In the genomic region with DNA sequence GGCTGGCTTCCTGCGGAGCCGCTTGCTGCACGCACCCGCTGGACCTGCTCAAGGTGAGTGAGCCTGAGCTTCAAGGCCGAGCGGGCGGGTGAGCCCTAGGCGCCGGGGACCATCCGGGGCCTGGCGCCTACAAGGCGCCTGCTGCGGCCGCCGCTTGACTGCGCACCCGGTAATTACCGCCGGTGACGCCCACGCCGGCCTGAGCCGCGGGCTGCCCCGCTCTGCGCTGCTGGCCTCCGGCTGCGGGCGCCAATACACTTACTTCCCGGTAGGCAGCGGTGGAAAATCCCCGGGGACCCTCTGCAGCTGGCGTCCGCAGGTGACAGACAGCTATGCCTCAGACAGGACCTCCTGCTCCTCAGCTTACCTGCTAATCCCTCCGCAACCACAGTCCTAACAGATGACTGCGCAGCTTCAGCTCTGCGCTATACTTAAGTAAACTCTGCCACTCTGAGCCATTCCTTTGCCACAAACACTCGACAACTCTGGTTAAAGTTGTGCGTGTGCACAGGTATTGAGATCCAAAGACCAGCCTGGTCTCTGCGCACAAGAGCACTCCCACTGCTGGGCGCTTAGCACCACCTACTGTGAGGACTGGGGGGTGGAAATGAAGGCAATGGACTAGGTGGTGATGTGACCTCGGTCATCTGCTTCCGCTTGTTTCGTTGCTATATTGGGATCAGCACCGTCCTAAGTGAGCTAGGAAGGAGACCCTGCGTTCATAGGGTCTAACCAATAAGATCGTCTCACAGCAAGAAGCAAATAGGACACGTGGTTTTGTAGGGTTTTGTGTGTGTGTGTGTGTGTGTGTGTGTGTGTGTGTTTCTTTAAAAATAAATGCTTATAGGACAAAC, we compare ENCODE assay signal across 8 mouse cellular contexts. TPM values are rescaled to one million over a fixed set of nuclear protein-coding genes. Genes with fewer than 3 reads are reported as not detected.
DNase-seq lines count a peak whose midpoint lies in the region; ATAC-seq and TF ChIP-seq lines count a peak whose summit lies in the region.

No protein-coding gene starts in this region.

- no peaks in the 10 kb centered on the region for H3K9me3 ChIP-seq in heart, embryonic 12.5 days (replicated peaks)
- no peaks in the 10 kb centered on the region for H3K9me3 ChIP-seq in kidney, embryonic 16.5 days (ENCODE audit: low read length)

- TF ChIP-seq POLR2A in cortical plate, adult 2 months (IDR thresholded peaks at IDR 0.05; ENCODE audit: extremely low read depth, insufficient read depth, low read length): no peak
- no peak for TF ChIP-seq POLR2A in spleen, adult 2 months (IDR thresholded peaks at IDR 0.05; ENCODE audit: low read depth, low read length)

- peak overlapping the region; percentile 98 for H3K4me2 ChIP-seq in heart, embryonic 12.5 days
- peak overlapping the region; percentile 82 for H3K4me2 ChIP-seq in kidney, embryonic 16.5 days (replicated peaks; ENCODE audit: low read depth, low read length)

- no peak overlapping the region for H3K27ac ChIP-seq in cortical plate, adult 2 months (ENCODE audit: insufficient read depth, low read length)
- peak overlapping the region; percentile 85 for H3K27ac ChIP-seq in heart, embryonic 12.5 days (ENCODE audit: poor library complexity, severe bottlenecking)
- H3K27ac ChIP-seq in kidney, embryonic 16.5 days (ENCODE audit: low read length): peak overlapping the region; percentile 93
- H3K27ac ChIP-seq in macrophage: peak overlapping the region; percentile 82
- H3K27ac ChIP-seq in spleen, adult 2 months (ENCODE audit: insufficient read depth, low read length): peak overlapping the region; percentile 10; the same call in 1 of the 2 replicates

- H3K27me3 ChIP-seq in heart, embryonic 12.5 days (replicated peaks): no peaks in the 10 kb centered on the region
- H3K27me3 ChIP-seq in kidney, embryonic 16.5 days (ENCODE audit: insufficient read depth, low read length): no peaks in the 10 kb centered on the region
- H3K27me3 ChIP-seq in spleen, adult 2 months (ENCODE audit: control insufficient read depth, insufficient read depth, low read length): no peaks in the 10 kb centered on the region

- H3K36me3 ChIP-seq in heart, embryonic 12.5 days: peaks cover 56% of the 10 kb centered on the region
- peaks cover 46% of the 10 kb centered on the region for H3K36me3 ChIP-seq in kidney, embryonic 16.5 days (ENCODE audit: insufficient read depth, low read length)
- H3K36me3 ChIP-seq in macrophage (ENCODE audit: inconsistent target): peaks cover 40% of the 10 kb centered on the region; the same call in 1 of the 2 replicates
- H3K36me3 ChIP-seq in spleen, adult 2 months (ENCODE audit: control insufficient read depth, insufficient read depth, low read length): peaks cover 13% of the 10 kb centered on the region; the same call in 1 of the 2 replicates

- peak; percentile 51 for DNase-seq in thymus, postnatal 0 days (ENCODE audit: low spot score)
- no peak for DNase-seq in thymus, adult 18-20 months
- DNase-seq in spleen, adult 2 months (ENCODE audit: low read depth in 1 of 2, low spot score in 2 of 2): peak in 1 of 2 experiments; percentile 36
- DNase-seq in layer of hippocampus, adult 9-11 months: no peak

- peak; percentile 51 for ATAC-seq in heart, embryonic 12.5 days (ENCODE audit: insufficient number of reproducible peaks, low FRiP score)
- peak; percentile 25; the same call in 1 of the 2 replicates for ATAC-seq in kidney, embryonic 16.5 days (ENCODE audit: low FRiP score, low TSS enrichment)

- TF ChIP-seq CTCF in cortical plate, adult 2 months (IDR thresholded peaks at IDR 0.05; ENCODE audit: extremely low read depth, insufficient read depth, low read length): no peak
- TF ChIP-seq CTCF in spleen, adult 2 months (IDR thresholded peaks at IDR 0.05; ENCODE audit: extremely low read depth, insufficient read depth, insufficient read length, insufficient replicate concordance): no peak

- peak overlapping the region; percentile 48 for H3K4me3 ChIP-seq in cortical plate, adult 2 months (ENCODE audit: insufficient read depth, low read length)
- H3K4me3 ChIP-seq in heart, embryonic 12.5 days: peak overlapping the region; percentile 92
- H3K4me3 ChIP-seq in kidney, embryonic 16.5 days (ENCODE audit: low read length): peak overlapping the region; percentile 90
- H3K4me3 ChIP-seq in macrophage (ENCODE audit: inconsistent target): peak overlapping the region; percentile 72
- H3K4me3 ChIP-seq in spleen, adult 2 months (ENCODE audit: extremely low read depth, insufficient read depth, insufficient read length): peak overlapping the region; percentile 73

- peaks cover 3% of the 10 kb centered on the region for H3K4me1 ChIP-seq in cortical plate, adult 2 months (ENCODE audit: control insufficient read depth, insufficient read depth, low read length)
- H3K4me1 ChIP-seq in heart, embryonic 12.5 days (replicated peaks): peaks cover 29% of the 10 kb centered on the region
- H3K4me1 ChIP-seq in kidney, embryonic 16.5 days (ENCODE audit: insufficient read depth, low read length): peaks cover 33% of the 10 kb centered on the region
- peaks cover 10% of the 10 kb centered on the region; the same call in 1 of the 2 replicates for H3K4me1 ChIP-seq in spleen, adult 2 months (ENCODE audit: control insufficient read depth, insufficient read depth, insufficient read length)

- H3K9ac ChIP-seq in heart, embryonic 12.5 days: peak overlapping the region; percentile 93
- H3K9ac ChIP-seq in kidney, embryonic 16.5 days (replicated peaks; ENCODE audit: low read length): peak overlapping the region; percentile 84

- H3K79me2 ChIP-seq in macrophage (ENCODE audit: inconsistent target): peaks cover 14% of the 10 kb centered on the region

- WGBS in heart, embryonic 12.5 days: under 1% methylated on average over 48 of the region's 48 CpGs
- WGBS in kidney, embryonic 16.5 days: under 1% methylated on average over 45 of the region's 48 CpGs
- WGBS in macrophage (ENCODE audit: missing documents): under 1% methylated on average over 44 of the region's 48 CpGs
- under 1% methylated on average over 48 of the region's 48 CpGs for WGBS in spleen, adult 2 months

RNA-seq across cellular contexts. Expression of a gene that starts 0.6 kb away (rescaled TPM):
- polyA plus RNA-seq in thymus, postnatal 0 days (2015; fragmentation: Nextera tagmentation; extraction: Ambion mirVana): 28.6 and 29.4 TPM in 2 replicates
- 29.0 and 30.0 TPM in 2 replicates for polyA plus RNA-seq in cortical plate, adult 2 months (2012; rRNA removed)
- 44.2 and 46.2 TPM in 2 replicates for polyA plus RNA-seq in heart, embryonic 12.5 days (2016; fragmentation: Nextera tagmentation; extraction: Ambion mirVana)
- polyA plus RNA-seq in kidney, embryonic 16.5 days (2015; fragmentation: Nextera tagmentation; extraction: Ambion mirVana): 120 and 123 TPM in 2 replicates
- 100 to 1,000 TPM in 12 of 26 experiments, 10 to 100 TPM in 14; 25.0 to 305 (median 89.7) TPM for total RNA-seq in macrophage (2018; cell fraction: chromatin; rRNA removed)
- 100 to 1,000 TPM in 12 of 26 experiments, 10 to 100 TPM in 14; 40.6 to 213 (median 80.2) TPM for total RNA-seq in macrophage (2018; cell fraction: cytosol; rRNA removed)
- total RNA-seq in macrophage (2018; cell fraction: nucleus; rRNA removed): 100 to 1,000 TPM in 7 of 26 experiments, 10 to 100 TPM in 19; 21.3 to 159 (median 69.5) TPM
- polyA plus RNA-seq in macrophage (2018): 29.6 to 61.7 TPM (median 44.6 TPM) in 3 replicates
- polyA plus RNA-seq in spleen, adult 2 months (2012; rRNA removed): 36.5 and 48.1 TPM in 2 replicates

RNA-seq across cellular contexts. Expression of a gene that starts 7.8 kb away (rescaled TPM):
- 133 and 148 TPM in 2 replicates for polyA plus RNA-seq in thymus, postnatal 0 days (2015; fragmentation: Nextera tagmentation; extraction: Ambion mirVana)
- 96.3 and 96.6 TPM in 2 replicates for polyA plus RNA-seq in cortical plate, adult 2 months (2012; rRNA removed)
- polyA plus RNA-seq in heart, embryonic 12.5 days (2016; fragmentation: Nextera tagmentation; extraction: Ambion mirVana): 208 and 219 TPM in 2 replicates
- polyA plus RNA-seq in kidney, embryonic 16.5 days (2015; fragmentation: Nextera tagmentation; extraction: Ambion mirVana): 176 and 177 TPM in 2 replicates
- 10 to 100 TPM in 13 of 26 experiments, 1 to 10 TPM in 13; 1.7 to 22.3 (median 10.5) TPM for total RNA-seq in macrophage (2018; cell fraction: chromatin; rRNA removed)
- total RNA-seq in macrophage (2018; cell fraction: cytosol; rRNA removed): 10 to 100 TPM; 28.7 to 57.8 (median 43.9) TPM
- total RNA-seq in macrophage (2018; cell fraction: nucleus; rRNA removed): 10 to 100 TPM in 19 of 26 experiments, 1 to 10 TPM in 7; 5.3 to 29.6 (median 13.6) TPM
- polyA plus RNA-seq in macrophage (2018): 28.2 to 81.1 TPM (median 37.6 TPM) in 3 replicates
- 55.1 and 55.7 TPM in 2 replicates for polyA plus RNA-seq in spleen, adult 2 months (2012; rRNA removed)

RNA-seq across cellular contexts. Expression of a gene that starts 24.8 kb away (rescaled TPM):
- 34.7 and 36.6 TPM in 2 replicates for polyA plus RNA-seq in thymus, postnatal 0 days (2015; fragmentation: Nextera tagmentation; extraction: Ambion mirVana)
- polyA plus RNA-seq in cortical plate, adult 2 months (2012; rRNA removed): 46.0 and 46.2 TPM in 2 replicates
- polyA plus RNA-seq in heart, embryonic 12.5 days (2016; fragmentation: Nextera tagmentation; extraction: Ambion mirVana): 35.9 and 41.6 TPM in 2 replicates
- polyA plus RNA-seq in kidney, embryonic 16.5 days (2015; fragmentation: Nextera tagmentation; extraction: Ambion mirVana): 46.5 and 50.4 TPM in 2 replicates
- total RNA-seq in macrophage (2018; cell fraction: chromatin; rRNA removed): 10 to 100 TPM in 5 of 26 experiments, 1 to 10 TPM in 19, under 1 TPM in 1, not detected in 1; 0.96 to 18.5 (median 5.7) TPM
- 10 to 100 TPM in 18 of 26 experiments, 1 to 10 TPM in 8; 5.0 to 15.5 (median 11.7) TPM for total RNA-seq in macrophage (2018; cell fraction: cytosol; rRNA removed)
- 10 to 100 TPM in 4 of 26 experiments, 1 to 10 TPM in 19, under 1 TPM in 3; 0.89 to 14.5 (median 5.0) TPM for total RNA-seq in macrophage (2018; cell fraction: nucleus; rRNA removed)
- polyA plus RNA-seq in macrophage (2018): 11.8 to 16.5 TPM (median 14.2 TPM) in 3 replicates
- 13.2 and 14.4 TPM in 2 replicates for polyA plus RNA-seq in spleen, adult 2 months (2012; rRNA removed)

RNA-seq across cellular contexts. Expression of a gene that starts 34.3 kb away (rescaled TPM):
- polyA plus RNA-seq in thymus, postnatal 0 days (2015; fragmentation: Nextera tagmentation; extraction: Ambion mirVana): 30.0 and 33.3 TPM in 2 replicates
- 27.6 and 28.5 TPM in 2 replicates for polyA plus RNA-seq in cortical plate, adult 2 months (2012; rRNA removed)
- 24.1 and 24.7 TPM in 2 replicates for polyA plus RNA-seq in heart, embryonic 12.5 days (2016; fragmentation: Nextera tagmentation; extraction: Ambion mirVana)
- 40.6 and 43.9 TPM in 2 replicates for polyA plus RNA-seq in kidney, embryonic 16.5 days (2015; fragmentation: Nextera tagmentation; extraction: Ambion mirVana)
- 10 to 100 TPM in 24 of 26 experiments, 1 to 10 TPM in 2; 6.9 to 49.6 (median 24.7) TPM for total RNA-seq in macrophage (2018; cell fraction: chromatin; rRNA removed)
- 1 to 10 TPM; 1.7 to 9.1 (median 6.7) TPM for total RNA-seq in macrophage (2018; cell fraction: cytosol; rRNA removed)
- total RNA-seq in macrophage (2018; cell fraction: nucleus; rRNA removed): 10 to 100 TPM in 20 of 26 experiments, 1 to 10 TPM in 6; 5.0 to 34.2 (median 15.0) TPM
- 11.7 to 12.7 TPM (median 11.8 TPM) in 3 replicates for polyA plus RNA-seq in macrophage (2018)
- 11.2 TPM in 2 replicates for polyA plus RNA-seq in spleen, adult 2 months (2012; rRNA removed)

RNA-seq across cellular contexts. Expression of a gene that starts 34.4 kb away (rescaled TPM):
- 15.5 and 18.5 TPM in 2 replicates for polyA plus RNA-seq in thymus, postnatal 0 days (2015; fragmentation: Nextera tagmentation; extraction: Ambion mirVana)
- polyA plus RNA-seq in cortical plate, adult 2 months (2012; rRNA removed): 15.0 and 17.4 TPM in 2 replicates
- 14.9 and 15.2 TPM in 2 replicates for polyA plus RNA-seq in heart, embryonic 12.5 days (2016; fragmentation: Nextera tagmentation; extraction: Ambion mirVana)
- 15.4 and 15.9 TPM in 2 replicates for polyA plus RNA-seq in kidney, embryonic 16.5 days (2015; fragmentation: Nextera tagmentation; extraction: Ambion mirVana)
- total RNA-seq in macrophage (2018; cell fraction: chromatin; rRNA removed): 10 to 100 TPM in 1 of 26 experiments, 1 to 10 TPM in 16, under 1 TPM in 1, not detected in 8; 0.70 to 11.6 (median 3.5) TPM
- 10 to 100 TPM in 1 of 26 experiments, 1 to 10 TPM in 25; 1.6 to 10.5 (median 7.5) TPM for total RNA-seq in macrophage (2018; cell fraction: cytosol; rRNA removed)
- total RNA-seq in macrophage (2018; cell fraction: nucleus; rRNA removed): 10 to 100 TPM in 1 of 26 experiments, 1 to 10 TPM in 18, under 1 TPM in 1, not detected in 6; 0.99 to 10.5 (median 2.7) TPM
- 2.6 to 10.4 TPM (median 6.3 TPM) in 3 replicates for polyA plus RNA-seq in macrophage (2018)
- 9.1 and 11.0 TPM in 2 replicates for polyA plus RNA-seq in spleen, adult 2 months (2012; rRNA removed)
